Mouse (Mus musculus): ENCODE measurements around the gene Gpc1. TPM values are rescaled to one million over a fixed set of nuclear protein-coding genes. Genes with fewer than 3 reads are reported as not detected.

The Gpc1 gene
- polyA plus RNA-seq (2014; fragmentation: Nextera tagmentation; extraction: Ambion mirVana) = 58.5 and 65.7 TPM in 2 replicates

GRCm38 (mm10) chr1:92831188-92832001 is at the start of gene Gpc1:
Gene Gpc1 (plus strand): TSS chr1:92831645.
- peak within 1 kb of the TSS; percentile 94 for H3K27ac ChIP-seq (ENCODE audit: low read depth, low read length)
- peaks cover 32% of the 10 kb centered on the region for H3K4me1 ChIP-seq (ENCODE audit: control insufficient read depth, insufficient read depth, low read length)
- no peaks in the 10 kb centered on the region for H3K36me3 ChIP-seq (ENCODE audit: control insufficient read depth, insufficient read depth, low read length)
- H3K4me3 ChIP-seq (ENCODE audit: low read depth, low read length) = peak within 1 kb of the TSS; percentile 70
- 0% methylated on average over 62 of the region's 99 CpGs for WGBS
- no peaks in the 10 kb centered on the region for H3K9me3 ChIP-seq (ENCODE audit: control insufficient read depth, low read length)
- peak; percentile 82 for ATAC-seq (ENCODE audit: low read depth)
- H3K4me2 ChIP-seq (ENCODE audit: low read depth, low read length) = peak within 1 kb of the TSS; percentile 67
- H3K9ac ChIP-seq (replicated peaks; ENCODE audit: low read depth, low read length) = peak within 1 kb of the TSS; percentile 82
- peaks cover 5% of the 10 kb centered on the region; the same call in 1 of the 2 replicates for H3K27me3 ChIP-seq (ENCODE audit: control insufficient read depth, insufficient read depth, low read length)

GRCm38 (mm10) chr1:92781862-92782261 is 49.6 kb upstream of the Gpc1 start:
- H3K4me1 ChIP-seq (ENCODE audit: control insufficient read depth, insufficient read depth, low read length) = no peaks in the 10 kb centered on the region
- no peak overlapping the region for H3K9ac ChIP-seq (replicated peaks; ENCODE audit: low read depth, low read length)
- H3K9me3 ChIP-seq (ENCODE audit: control insufficient read depth, low read length) = no peaks in the 10 kb centered on the region
- H3K4me2 ChIP-seq (ENCODE audit: low read depth, low read length) = no peak overlapping the region
- no peak overlapping the region for H3K27ac ChIP-seq (ENCODE audit: low read depth, low read length)
- WGBS = 85% methylated on average over 4 of the region's 4 CpGs
- no peak overlapping the region for H3K4me3 ChIP-seq (ENCODE audit: low read depth, low read length)
- no peaks in the 10 kb centered on the region for H3K36me3 ChIP-seq (ENCODE audit: control insufficient read depth, insufficient read depth, low read length)
- no peak for ATAC-seq (ENCODE audit: low read depth)
- H3K27me3 ChIP-seq (ENCODE audit: control insufficient read depth, insufficient read depth, low read length) = no peaks in the 10 kb centered on the region

GRCm38 (mm10) chr1:92782587-92782986 is 48.9 kb upstream of the Gpc1 start:
- Histone ChIP-seq H3K36me3 (ENCODE audit: control insufficient read depth, insufficient read depth, low read length) (no peaks in the 10 kb centered on the region), H3K4me1 (ENCODE audit: control insufficient read depth, insufficient read depth, low read length) (no peaks in the 10 kb centered on the region), H3K27me3 (ENCODE audit: control insufficient read depth, insufficient read depth, low read length) (no peaks in the 10 kb centered on the region), H3K9me3 (ENCODE audit: control insufficient read depth, low read length) (no peaks in the 10 kb centered on the region), H3K4me3 (ENCODE audit: low read depth, low read length) (no peak overlapping the region), H3K9ac (replicated peaks; ENCODE audit: low read depth, low read length) (no peak overlapping the region), H3K4me2 (ENCODE audit: low read depth, low read length) (no peak overlapping the region), H3K27ac (ENCODE audit: low read depth, low read length) (no peak overlapping the region)
- no peak for ATAC-seq (ENCODE audit: low read depth)
- 61% methylated on average over 6 of the region's 6 CpGs for WGBS

GRCm38 (mm10) chr1:92787221-92787620 is 44.2 kb upstream of the Gpc1 start:
- Histone ChIP-seq H3K27ac (ENCODE audit: low read depth, low read length) (no peak overlapping the region), H3K4me1 (ENCODE audit: control insufficient read depth, insufficient read depth, low read length) (no peaks in the 10 kb centered on the region), H3K4me2 (ENCODE audit: low read depth, low read length) (no peak overlapping the region), H3K27me3 (ENCODE audit: control insufficient read depth, insufficient read depth, low read length) (no peaks in the 10 kb centered on the region), H3K4me3 (ENCODE audit: low read depth, low read length) (no peak overlapping the region), H3K9ac (replicated peaks; ENCODE audit: low read depth, low read length) (no peak overlapping the region), H3K36me3 (ENCODE audit: control insufficient read depth, insufficient read depth, low read length) (no peaks in the 10 kb centered on the region), H3K9me3 (ENCODE audit: control insufficient read depth, low read length) (no peaks in the 10 kb centered on the region)
- ATAC-seq (ENCODE audit: low read depth) = peak; percentile 16; the same call in 1 of the 2 replicates
- WGBS = 51% methylated on average over 8 of the region's 8 CpGs

- Histone ChIP-seq H3K4me2 (ENCODE audit: low read depth, low read length) (no peak overlapping the region), H3K27me3 (ENCODE audit: control insufficient read depth, insufficient read depth, low read length) (no peaks in the 10 kb centered on the region), H3K9me3 (ENCODE audit: control insufficient read depth, low read length) (no peaks in the 10 kb centered on the region), H3K9ac (replicated peaks; ENCODE audit: low read depth, low read length) (no peak overlapping the region), H3K4me3 (ENCODE audit: low read depth, low read length) (no peak overlapping the region), H3K36me3 (ENCODE audit: control insufficient read depth, insufficient read depth, low read length) (no peaks in the 10 kb centered on the region), H3K27ac (ENCODE audit: low read depth, low read length) (no peak overlapping the region), H3K4me1 (ENCODE audit: control insufficient read depth, insufficient read depth, low read length) (no peaks in the 10 kb centered on the region)
- no peak for ATAC-seq (ENCODE audit: low read depth)
- WGBS = 91% methylated on average over 7 of the region's 7 CpGs
These were observed 43.4 kb upstream of the Gpc1 start for GRCm38 (mm10) chr1:92788049-92788448.

- no peak overlapping the region for H3K9ac ChIP-seq (replicated peaks; ENCODE audit: low read depth, low read length)
- H3K36me3 ChIP-seq (ENCODE audit: control insufficient read depth, insufficient read depth, low read length) = no peaks in the 10 kb centered on the region
- no peaks in the 10 kb centered on the region for H3K4me1 ChIP-seq (ENCODE audit: control insufficient read depth, insufficient read depth, low read length)
- no peaks in the 10 kb centered on the region for H3K9me3 ChIP-seq (ENCODE audit: control insufficient read depth, low read length)
- no peak overlapping the region for H3K4me2 ChIP-seq (ENCODE audit: low read depth, low read length)
- H3K27me3 ChIP-seq (ENCODE audit: control insufficient read depth, insufficient read depth, low read length) = no peaks in the 10 kb centered on the region
- WGBS = 28% methylated on average over 7 of the region's 7 CpGs
- ATAC-seq (ENCODE audit: low read depth) = no peak
- no peak overlapping the region for H3K27ac ChIP-seq (ENCODE audit: low read depth, low read length)
- H3K4me3 ChIP-seq (ENCODE audit: low read depth, low read length) = no peak overlapping the region
These were observed 40.8 kb upstream of the Gpc1 start for GRCm38 (mm10) chr1:92790628-92791027.

GRCm38 (mm10) chr1:92791070-92791831 is 40.2 kb upstream of the Gpc1 start:
- WGBS = 9% methylated on average over 10 of the region's 10 CpGs
- Histone ChIP-seq H3K27ac (ENCODE audit: low read depth, low read length) (no peak overlapping the region), H3K36me3 (ENCODE audit: control insufficient read depth, insufficient read depth, low read length) (no peaks in the 10 kb centered on the region), H3K4me2 (ENCODE audit: low read depth, low read length) (no peak overlapping the region), H3K4me3 (ENCODE audit: low read depth, low read length) (no peak overlapping the region), H3K9ac (replicated peaks; ENCODE audit: low read depth, low read length) (no peak overlapping the region), H3K9me3 (ENCODE audit: control insufficient read depth, low read length) (no peaks in the 10 kb centered on the region), H3K27me3 (ENCODE audit: control insufficient read depth, insufficient read depth, low read length) (no peaks in the 10 kb centered on the region), H3K4me1 (ENCODE audit: control insufficient read depth, insufficient read depth, low read length) (no peaks in the 10 kb centered on the region)
- peak; percentile 71; the same call in 1 of the 2 replicates for ATAC-seq (ENCODE audit: low read depth)

GRCm38 (mm10) chr1:92793781-92794180 is 37.7 kb upstream of the Gpc1 start:
- ATAC-seq (ENCODE audit: low read depth) = no peak
- H3K4me3 ChIP-seq (ENCODE audit: low read depth, low read length) = no peak overlapping the region
- H3K27ac ChIP-seq (ENCODE audit: low read depth, low read length) = no peak overlapping the region
- H3K27me3 ChIP-seq (ENCODE audit: control insufficient read depth, insufficient read depth, low read length) = no peaks in the 10 kb centered on the region
- no peaks in the 10 kb centered on the region for H3K36me3 ChIP-seq (ENCODE audit: control insufficient read depth, insufficient read depth, low read length)
- H3K9me3 ChIP-seq (ENCODE audit: control insufficient read depth, low read length) = no peaks in the 10 kb centered on the region
- H3K4me1 ChIP-seq (ENCODE audit: control insufficient read depth, insufficient read depth, low read length) = no peaks in the 10 kb centered on the region
- no peak overlapping the region for H3K9ac ChIP-seq (replicated peaks; ENCODE audit: low read depth, low read length)
- H3K4me2 ChIP-seq (ENCODE audit: low read depth, low read length) = no peak overlapping the region
- 68% methylated on average over 5 of the region's 5 CpGs for WGBS

- H3K9ac ChIP-seq (replicated peaks; ENCODE audit: low read depth, low read length) = no peak overlapping the region
- ATAC-seq (ENCODE audit: low read depth) = no peak
- no peaks in the 10 kb centered on the region for H3K27me3 ChIP-seq (ENCODE audit: control insufficient read depth, insufficient read depth, low read length)
- no peak overlapping the region for H3K4me2 ChIP-seq (ENCODE audit: low read depth, low read length)
- H3K9me3 ChIP-seq (ENCODE audit: control insufficient read depth, low read length) = no peaks in the 10 kb centered on the region
- H3K4me1 ChIP-seq (ENCODE audit: control insufficient read depth, insufficient read depth, low read length) = no peaks in the 10 kb centered on the region
- H3K27ac ChIP-seq (ENCODE audit: low read depth, low read length) = no peak overlapping the region
- no peaks in the 10 kb centered on the region for H3K36me3 ChIP-seq (ENCODE audit: control insufficient read depth, insufficient read depth, low read length)
- 82% methylated on average over 2 of the region's 2 CpGs for WGBS
- H3K4me3 ChIP-seq (ENCODE audit: low read depth, low read length) = no peak overlapping the region
These were observed 33.0 kb upstream of the Gpc1 start for GRCm38 (mm10) chr1:92798425-92798824.
